Mouse (Mus musculus) left cerebral cortex, adult 2 months (tissue): ENCODE data around the gene Il1r1. TPM values are rescaled to one million over a fixed set of nuclear protein-coding genes. Genes with fewer than 3 reads are reported as not detected.

Experiments used
- DNase-seq, 2 experiments: peaks; one replicate each; pipeline ENCODE4 v3.0.0; 2021 to 2022; ENCODE audit warnings: low spot score in 2 of 2, mixed read lengths in 1 of 2; ENCODE audit errors: extremely low spot score in 1 of 2
- H3K27ac ChIP-seq: fragments of 200-600 bp; 2 replicates; pipeline ENCODE4 v1.8.1; 2022
- H3K4me3 ChIP-seq: fragments of 200-600 bp; 2 replicates; pipeline ENCODE4 v1.8.1; 2022
- CTCF ChIP-seq: fragments of 200-600 bp; IDR thresholded peaks from 2 replicates; pipeline ENCODE4 v1.8.1; 2022; ENCODE audit warnings: antibody characterized with exemption, mild to moderate bottlenecking, moderate library complexity
- intact Hi-C: fragments of 180-260 bp; cut with DNase I; formaldehyde crosslinking; loops from one replicate; pipeline ENCODE4 v1.15.1; 2025
- long read RNA-seq, 2 experiments: library from polyadenylated mRNA; stranded (forward); transcript quantifications; one replicate each; pipeline ENCODE4 v2.0.0; 2021; ENCODE audit warnings: borderline mapping rate in 2 of 2
- total RNA-seq, 2 experiments: library from RNA; stranded (reverse); gene quantifications; 2 replicates each; pipeline ENCODE4 v1.2.3; 2021

The Il1r1 gene
- 1 to 10 TPM; 2.5 to 3.2 TPM for total RNA-seq
- long read RNA-seq, experiment 1, full-length matches to known transcripts: 3 of 5 reads
- long read RNA-seq, experiment 1, partial matches to known transcripts: 1 of 5 reads
- long read RNA-seq, experiment 1, other reads (novel, unspliced or antisense): 1 of 5 reads
- long read RNA-seq, experiment 2, full-length matches to known transcripts: 1 of 3 reads
- long read RNA-seq, experiment 2, partial matches to known transcripts: 0 of 3 reads
- long read RNA-seq, experiment 2, other reads (novel, unspliced or antisense): 2 of 3 reads

DNA sequence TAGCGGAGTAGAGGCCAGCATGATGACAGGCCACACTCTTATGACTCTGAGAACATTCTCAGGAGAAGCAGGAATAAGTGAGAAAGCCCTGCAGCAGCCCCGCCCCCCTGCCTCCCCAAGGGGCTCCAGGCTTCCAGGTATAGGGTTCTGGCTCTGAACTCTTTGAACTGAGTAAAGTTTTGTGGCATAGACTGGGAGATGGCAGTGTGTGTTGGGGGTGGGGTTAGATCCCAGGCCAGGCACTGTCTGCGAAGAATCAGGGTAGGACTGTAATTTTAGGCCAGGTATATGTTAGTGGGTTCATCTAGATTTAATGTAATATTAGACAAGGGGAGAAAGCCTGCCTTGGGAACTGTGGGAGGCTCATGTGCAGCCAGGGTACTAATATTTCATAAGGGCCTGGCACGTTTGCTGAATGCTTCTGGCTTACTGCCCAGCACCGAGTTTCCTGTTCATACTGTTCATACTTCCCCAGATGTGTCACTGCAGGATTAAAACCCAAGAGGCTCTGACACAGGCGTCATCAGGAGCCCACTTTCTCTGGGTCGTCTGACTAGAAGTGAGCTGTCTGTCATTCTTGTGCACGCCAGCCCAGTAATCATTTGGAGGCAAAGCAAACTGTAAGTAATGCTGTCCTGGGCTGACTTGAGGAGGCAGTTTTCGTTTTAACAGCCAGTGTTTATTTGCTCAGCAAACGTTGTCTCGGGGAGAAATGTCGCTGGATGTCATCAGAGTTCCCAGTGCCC lies at the start of gene Il1r1:
Il1r1 (plus strand) TSS at position 542 of the 746 bp plus-strand sequence.
- no peak for TF ChIP-seq CTCF
- Histone ChIP-seq H3K27ac (no peak within 1 kb of the TSS), H3K4me3 (no peak within 1 kb of the TSS)
- intact Hi-C loops: no loop called here
- DNase-seq: no peak

DNA sequence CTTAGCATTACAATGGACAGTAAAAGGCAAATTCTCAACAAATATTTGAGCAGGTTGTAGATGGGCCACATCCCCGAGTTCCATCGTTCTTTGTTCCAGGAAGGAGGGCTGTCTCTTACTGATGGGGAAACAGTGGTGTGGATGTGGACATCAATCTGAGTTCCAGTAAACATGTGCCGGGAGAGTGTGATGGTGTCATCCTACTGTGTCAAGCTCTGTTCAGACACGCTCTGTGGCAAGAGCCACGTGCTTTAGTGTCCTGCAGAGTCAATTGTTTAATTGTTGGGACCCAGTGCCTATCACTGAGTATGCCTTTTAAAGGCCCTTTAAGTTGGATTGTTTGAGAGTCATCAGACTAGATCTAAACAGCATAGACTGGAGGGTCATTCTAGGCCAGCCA lies 49.8 kb upstream of the Il1r1 start:
- intact Hi-C loops: no loop called here
- TF ChIP-seq CTCF: no peak
- H3K27ac ChIP-seq: no peak overlapping the region
- no peak for DNase-seq
- H3K4me3 ChIP-seq: no peak overlapping the region

DNA sequence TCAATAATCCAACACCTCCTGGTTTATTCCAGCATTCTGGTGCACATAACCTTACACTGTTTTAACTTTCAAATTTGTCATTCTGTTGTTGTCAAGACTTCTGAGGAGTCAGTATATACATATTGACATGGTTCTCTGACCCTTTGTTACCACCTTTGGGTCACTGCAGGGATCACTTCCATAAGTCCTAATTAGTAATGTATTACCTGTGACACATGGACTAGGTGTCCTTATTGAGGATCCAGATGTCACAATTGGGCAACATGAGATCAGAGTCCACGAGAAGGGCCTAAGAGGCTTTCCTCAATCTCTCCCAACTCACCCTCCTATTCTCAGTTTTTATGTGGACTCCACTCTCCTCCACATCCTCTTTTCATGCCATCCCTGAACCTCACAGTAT lies 49.1 kb upstream of the Il1r1 start:
- intact Hi-C loops: no loop called here
- TF ChIP-seq CTCF: no peak
- Histone ChIP-seq H3K4me3 (no peak overlapping the region), H3K27ac (no peak overlapping the region)
- DNase-seq: no peak

DNA sequence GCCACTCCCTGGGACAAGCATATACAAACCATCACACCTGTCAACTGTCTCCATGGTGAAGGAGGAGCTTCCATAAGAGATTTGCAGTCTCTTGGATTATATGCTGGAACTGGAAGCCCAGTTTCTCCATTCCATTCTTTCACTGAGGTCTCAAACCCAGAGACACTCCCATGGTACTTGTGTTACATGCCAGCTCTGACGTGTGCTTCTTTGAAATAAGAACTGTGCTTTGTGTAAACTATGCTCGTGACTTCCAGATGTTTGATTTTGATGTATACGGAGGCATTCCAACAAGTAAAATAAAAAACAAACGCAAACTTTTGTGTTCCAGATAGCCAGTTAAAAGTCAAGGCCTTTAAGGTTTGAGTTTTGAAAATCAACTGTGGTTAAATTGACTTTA lies 45.8 kb upstream of the Il1r1 start:
- DNase-seq: no peak
- Histone ChIP-seq H3K27ac (no peak overlapping the region), H3K4me3 (no peak overlapping the region)
- TF ChIP-seq CTCF: no peak
- intact Hi-C loops: no loop called here

DNA sequence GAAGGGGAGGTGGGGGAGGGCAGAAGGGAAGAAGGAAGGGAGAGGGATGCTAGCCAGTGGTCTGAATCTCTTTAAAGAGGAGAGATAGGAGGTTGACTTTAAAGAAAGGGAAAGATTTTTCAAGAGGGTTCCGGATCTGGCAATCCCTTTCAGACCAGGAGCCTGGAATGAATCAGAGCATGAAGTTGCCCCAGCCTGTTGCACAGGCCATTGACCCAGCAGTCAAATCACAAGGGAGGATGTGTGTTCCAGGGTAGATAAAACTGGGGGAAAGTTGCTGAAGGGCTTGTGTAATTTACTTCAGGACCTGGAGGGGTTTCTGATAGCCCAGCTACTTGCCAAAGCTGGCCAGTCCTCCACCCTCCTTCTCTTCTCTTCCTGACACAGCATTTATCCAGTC lies 45.4 kb upstream of the Il1r1 start:
- intact Hi-C loops: no loop called here
- no peak overlapping the region for H3K27ac ChIP-seq
- no peak for DNase-seq

DNA sequence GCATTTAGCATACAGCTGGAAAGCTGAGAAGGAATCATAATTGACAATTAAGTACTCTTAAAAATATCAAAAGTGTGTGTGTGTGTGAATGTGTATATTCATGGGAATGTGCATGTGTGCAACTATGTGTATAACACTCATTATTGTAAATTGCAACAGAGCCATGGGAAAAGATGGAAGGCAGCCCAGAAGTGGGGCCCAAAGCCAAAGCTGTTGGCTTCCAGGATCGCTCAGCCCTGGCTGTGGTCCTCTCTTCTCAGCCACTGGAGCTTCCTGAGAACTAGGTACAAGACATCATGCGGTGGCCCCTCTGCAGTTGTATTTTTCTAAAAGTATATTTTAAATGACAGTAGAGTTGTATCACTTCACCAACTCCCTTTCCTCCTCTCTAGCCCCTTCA lies 44.0 kb upstream of the Il1r1 start:
- no peak for TF ChIP-seq CTCF
- H3K27ac ChIP-seq: no peak overlapping the region
- DNase-seq: no peak
- intact Hi-C loops: no loop called here
- no peak overlapping the region for H3K4me3 ChIP-seq

More for the DNA sequence above, 45.4 kb upstream of the Il1r1 start:
- H3K4me3 ChIP-seq: no peak overlapping the region
- no peak for TF ChIP-seq CTCF

DNA sequence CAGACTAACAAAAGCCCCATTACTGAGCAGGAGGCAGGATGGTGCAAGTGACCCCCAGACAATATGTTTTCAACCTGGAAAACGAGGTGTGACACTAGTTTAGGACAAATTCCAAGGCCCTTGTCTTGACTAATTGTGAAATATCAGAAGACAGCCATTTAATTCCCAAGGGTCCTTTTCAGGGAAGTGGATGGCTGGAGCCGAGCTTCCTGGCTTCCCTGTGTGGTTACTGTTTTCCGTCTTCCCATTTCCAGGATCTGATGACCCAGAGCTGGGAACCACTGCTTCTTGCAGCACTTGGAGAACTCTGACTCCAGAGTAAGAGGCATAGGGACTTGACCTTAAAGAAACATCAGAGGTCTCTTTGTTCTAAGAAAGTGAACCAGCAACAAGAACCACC lies 43.2 kb upstream of the Il1r1 start:
- intact Hi-C loops: no loop called here
- Histone ChIP-seq H3K27ac (no peak overlapping the region), H3K4me3 (no peak overlapping the region)
- no peak for DNase-seq
- TF ChIP-seq CTCF: no peak

DNA sequence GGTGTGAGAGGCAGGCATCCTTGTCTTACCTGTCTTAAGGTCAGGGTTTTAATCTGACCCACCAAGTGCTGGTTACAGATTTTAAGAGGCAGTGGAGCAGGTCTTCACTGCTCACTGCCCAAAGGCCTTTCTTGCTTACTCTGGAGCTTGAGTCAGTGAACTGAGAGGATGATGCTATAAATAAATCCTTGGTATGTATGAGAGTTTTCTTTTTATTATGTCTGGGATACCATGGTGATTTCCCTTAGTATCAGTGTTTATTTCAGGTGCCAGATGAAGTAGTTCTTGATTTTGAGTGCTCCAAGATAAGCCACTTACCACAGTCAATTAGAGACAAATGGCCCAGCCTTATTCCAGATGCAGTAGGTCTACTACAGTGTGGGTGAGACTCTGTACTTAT lies 41.5 kb upstream of the Il1r1 start:
- Histone ChIP-seq H3K4me3 (no peak overlapping the region), H3K27ac (no peak overlapping the region)
- no peak for DNase-seq
- no peak for TF ChIP-seq CTCF
- intact Hi-C loops: no loop called here

DNA sequence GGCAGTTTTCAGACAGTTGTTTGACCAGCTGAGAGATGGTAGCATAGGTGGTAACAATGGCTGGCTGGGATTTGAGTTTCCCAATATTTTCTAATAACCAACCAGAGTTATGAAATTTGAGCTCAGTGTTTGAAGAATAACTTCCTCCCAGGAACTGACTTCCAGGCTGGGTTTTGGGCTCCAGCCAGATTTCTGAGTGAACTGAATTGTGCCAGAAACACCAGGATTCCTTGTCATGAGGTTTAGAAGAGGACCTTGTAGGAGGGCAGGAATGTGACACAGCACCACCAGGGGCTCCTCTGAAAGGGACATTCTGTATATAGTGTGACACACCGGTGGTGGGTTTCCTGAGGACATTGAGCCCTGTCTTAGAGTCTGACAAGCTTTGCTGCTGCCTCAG lies 36.9 kb upstream of the Il1r1 start:
- no peak for DNase-seq
- intact Hi-C loops: no loop called here
- H3K4me3 ChIP-seq: no peak overlapping the region
- TF ChIP-seq CTCF: no peak
- H3K27ac ChIP-seq: no peak overlapping the region

DNA sequence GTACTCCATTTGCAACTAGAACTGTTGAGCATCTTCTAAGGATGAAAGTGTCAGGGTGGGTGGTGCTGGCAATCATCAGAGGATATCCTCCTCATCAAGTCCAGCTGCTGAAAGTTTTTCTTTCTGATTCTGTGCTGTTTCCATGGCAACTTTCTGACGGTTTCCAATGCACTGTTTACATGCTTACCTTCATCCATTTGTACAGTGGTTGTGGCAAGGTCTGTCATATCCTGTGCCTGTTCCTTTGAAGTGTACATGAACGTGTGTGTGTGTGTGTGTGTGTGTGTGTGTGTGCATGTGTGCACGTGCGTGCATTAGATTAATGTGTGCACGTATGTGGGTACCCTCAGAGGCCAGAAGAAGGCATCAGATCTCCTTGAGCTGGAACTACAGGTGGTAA lies 34.9 kb upstream of the Il1r1 start:
- H3K4me3 ChIP-seq: no peak overlapping the region
- no peak for DNase-seq
- no peak for TF ChIP-seq CTCF
- no peak overlapping the region for H3K27ac ChIP-seq
- intact Hi-C loops: no loop called here

DNA sequence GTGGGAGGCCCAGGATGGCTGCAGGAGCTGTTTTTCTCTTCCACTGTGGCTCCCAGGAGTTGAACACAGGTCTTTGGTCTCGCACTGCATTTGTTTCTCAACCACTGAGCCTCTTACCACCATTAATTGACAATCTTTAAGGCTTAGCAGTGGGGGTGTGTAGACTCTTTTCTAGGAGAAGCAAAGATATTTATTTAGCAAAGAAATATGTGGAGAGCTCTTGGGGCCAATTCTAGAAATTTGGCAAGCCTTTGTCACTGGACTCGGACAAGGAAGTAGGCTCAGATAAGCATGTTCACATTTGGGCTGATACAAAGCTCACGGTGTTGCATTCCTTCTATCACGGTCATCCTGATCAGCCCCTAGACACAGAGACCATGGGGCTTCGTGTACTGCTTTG lies 34.0 kb upstream of the Il1r1 start:
- TF ChIP-seq CTCF: no peak
- Histone ChIP-seq H3K4me3 (no peak overlapping the region), H3K27ac (no peak overlapping the region)
- no peak for DNase-seq
- intact Hi-C loops: no loop called here

DNA sequence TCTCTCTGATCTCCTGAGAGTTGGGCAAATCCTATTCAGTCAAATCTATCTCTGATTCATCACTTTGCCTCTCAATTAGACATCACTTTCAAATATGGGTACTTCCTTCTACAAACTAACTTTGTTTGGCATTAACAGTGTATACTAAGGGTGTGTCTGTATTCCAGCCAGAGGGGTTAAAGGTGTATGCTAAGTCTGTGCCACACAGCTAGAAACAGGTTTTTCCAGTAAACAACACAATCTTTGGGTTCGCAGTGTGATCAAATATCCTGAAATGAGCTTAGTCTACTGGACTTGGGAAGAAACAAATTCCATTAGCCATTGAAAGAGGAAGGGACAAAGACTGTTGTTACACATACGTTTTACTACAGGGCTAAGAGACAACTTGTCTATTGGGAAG lies 30.6 kb upstream of the Il1r1 start:
- TF ChIP-seq CTCF: no peak
- H3K27ac ChIP-seq: no peak overlapping the region
- no peak for DNase-seq
- intact Hi-C loops: no loop called here
- no peak overlapping the region for H3K4me3 ChIP-seq
